16 mouse cellular contexts compared by ENCODE assay signal in genomic region chr9:5412446-5413111, GRCm38 (mm10).
DNase-seq lines count a peak whose midpoint lies in the region; ATAC-seq and TF ChIP-seq lines count a peak whose summit lies in the region.
"Had no signal": no experiment of that assay in that cellular context is flagged by ENCODE, and none has a peak within 500 bp of the region (broad histone marks: within the 10 kb centered on the region; RNA-seq: fewer than 3 reads in every experiment).

No protein-coding gene starts in this region.

- H3K4me3 ChIP-seq in neural tube, embryonic 12.5 days = no peak overlapping the region
- H3K4me3 ChIP-seq in neural tube, embryonic 15.5 days (replicated peaks) = no peak overlapping the region
- no peak overlapping the region for H3K4me3 ChIP-seq in forebrain, embryonic 13.5 days
- no peak overlapping the region for H3K4me3 ChIP-seq in hindbrain, postnatal 0 days (ENCODE audit: low read length)
- H3K4me3 ChIP-seq: embryonic facial prominence, embryonic 12.5 days; heart, adult 2 months; limb, embryonic 12.5 days; liver, embryonic 15.5 days had no signal

- H3K4me1 ChIP-seq in neural tube, embryonic 12.5 days = no peaks in the 10 kb centered on the region
- H3K4me1 ChIP-seq in neural tube, embryonic 15.5 days = no peaks in the 10 kb centered on the region
- peaks cover 11% of the 10 kb centered on the region; the same call in 1 of the 2 replicates for H3K4me1 ChIP-seq in forebrain, embryonic 13.5 days
- no peaks in the 10 kb centered on the region for H3K4me1 ChIP-seq in hindbrain, postnatal 0 days (ENCODE audit: insufficient read depth, low read length)
- H3K4me1 ChIP-seq: embryonic facial prominence, embryonic 12.5 days; limb, embryonic 12.5 days; liver, embryonic 15.5 days had no signal

- TF ChIP-seq CTCF in hindbrain, postnatal 0 days (IDR thresholded peaks at IDR 0.05; ENCODE audit: low read depth) = no peak

- peak; percentile 80 for ATAC-seq in neural tube, embryonic 12.5 days (ENCODE audit: low FRiP score, low read depth)
- ATAC-seq in neural tube, embryonic 15.5 days (ENCODE audit: low FRiP score) = no peak
- ATAC-seq in forebrain, embryonic 13.5 days = peak; percentile 88
- ATAC-seq in hindbrain, postnatal 0 days = no peak
- ATAC-seq: inflammation-experienced regulatory T-cells, adult 6 months had no signal

- no peaks in the 10 kb centered on the region for H3K36me3 ChIP-seq in neural tube, embryonic 12.5 days
- no peaks in the 10 kb centered on the region for H3K36me3 ChIP-seq in neural tube, embryonic 15.5 days
- no peaks in the 10 kb centered on the region for H3K36me3 ChIP-seq in forebrain, embryonic 13.5 days (ENCODE audit: poor library complexity, severe bottlenecking)
- H3K36me3 ChIP-seq in hindbrain, postnatal 0 days (ENCODE audit: insufficient read depth, low read length) = no peaks in the 10 kb centered on the region
- H3K36me3 ChIP-seq: embryonic facial prominence, embryonic 12.5 days; limb, embryonic 12.5 days; liver, embryonic 15.5 days had no signal

- H3K9ac ChIP-seq in neural tube, embryonic 12.5 days = no peak overlapping the region
- H3K9ac ChIP-seq in neural tube, embryonic 15.5 days (replicated peaks) = no peak overlapping the region
- H3K9ac ChIP-seq in forebrain, embryonic 13.5 days = no peak overlapping the region
- H3K9ac ChIP-seq in hindbrain, postnatal 0 days (replicated peaks; ENCODE audit: low read length) = no peak overlapping the region
- H3K9ac ChIP-seq: embryonic facial prominence, embryonic 12.5 days; limb, embryonic 12.5 days; liver, embryonic 15.5 days had no signal

- H3K9me3 ChIP-seq in neural tube, embryonic 12.5 days = no peaks in the 10 kb centered on the region
- no peaks in the 10 kb centered on the region for H3K9me3 ChIP-seq in neural tube, embryonic 15.5 days (replicated peaks)
- no peaks in the 10 kb centered on the region for H3K9me3 ChIP-seq in forebrain, embryonic 13.5 days (replicated peaks)
- no peaks in the 10 kb centered on the region for H3K9me3 ChIP-seq in hindbrain, postnatal 0 days (ENCODE audit: low read length)
- H3K9me3 ChIP-seq: embryonic facial prominence, embryonic 12.5 days; limb, embryonic 12.5 days; liver, embryonic 15.5 days had no signal

- 28% methylated on average over 4 of the region's 4 CpGs for WGBS in neural tube, embryonic 12.5 days
- WGBS in neural tube, embryonic 15.5 days = 22% methylated on average over 4 of the region's 4 CpGs
- WGBS in forebrain, embryonic 13.5 days = 13% methylated on average over 4 of the region's 4 CpGs
- 15% methylated on average over 4 of the region's 4 CpGs for WGBS in hindbrain, postnatal 0 days

- no peaks in the 10 kb centered on the region for H3K27me3 ChIP-seq in neural tube, embryonic 12.5 days (replicated peaks)
- H3K27me3 ChIP-seq in neural tube, embryonic 15.5 days (replicated peaks) = no peaks in the 10 kb centered on the region
- H3K27me3 ChIP-seq in forebrain, embryonic 13.5 days = no peaks in the 10 kb centered on the region
- no peaks in the 10 kb centered on the region for H3K27me3 ChIP-seq in hindbrain, postnatal 0 days (ENCODE audit: insufficient read depth, low read length)
- H3K27me3 ChIP-seq: embryonic facial prominence, embryonic 12.5 days; limb, embryonic 12.5 days; liver, embryonic 15.5 days had no signal

- H3K4me2 ChIP-seq in neural tube, embryonic 12.5 days (replicated peaks) = no peak overlapping the region
- H3K4me2 ChIP-seq in neural tube, embryonic 15.5 days = no peak overlapping the region
- H3K4me2 ChIP-seq in forebrain, embryonic 13.5 days = no peak overlapping the region
- H3K4me2 ChIP-seq in hindbrain, postnatal 0 days (ENCODE audit: low read depth, low read length) = no peak overlapping the region
- H3K4me2 ChIP-seq: embryonic facial prominence, embryonic 12.5 days; limb, embryonic 12.5 days; liver, embryonic 15.5 days had no signal

- H3K27ac ChIP-seq in neural tube, embryonic 12.5 days = no peak overlapping the region
- no peak overlapping the region for H3K27ac ChIP-seq in neural tube, embryonic 15.5 days (replicated peaks)
- H3K27ac ChIP-seq in forebrain, embryonic 13.5 days = no peak overlapping the region
- H3K27ac ChIP-seq in hindbrain, postnatal 0 days = peak overlapping the region; percentile 22; the same call in 1 of the 2 replicates
- H3K27ac ChIP-seq: embryonic facial prominence, embryonic 12.5 days; heart, adult 2 months; limb, embryonic 12.5 days; liver, embryonic 15.5 days had no signal

- DNase-seq in hindbrain, postnatal 0 days (ENCODE audit: low spot score) = peak; percentile 34
- no peak for DNase-seq in adrenal gland, adult 8-10 months
- no peak for DNase-seq in layer of hippocampus, adult 11-12 months (ENCODE audit: low spot score)
- no peak for DNase-seq in thymus, postnatal 4 days
- DNase-seq: cerebellum, adult 11 months; heart, adult 2 months; kidney, adult 9 months; lung, postnatal 36 days; thymus, adult 2 months had no signal

Comparison
In these comparisons a context has a peak if more than half of its experiments do, and no peak if none do; other contexts are left out.
1. ATAC-seq: peak in neural tube, embryonic 12.5 days (single experiment) and forebrain, embryonic 13.5 days (single experiment); none in neural tube, embryonic 15.5 days (single experiment) and hindbrain, postnatal 0 days (single experiment).